Mouse (Mus musculus): ENCODE results near the gene 2900011O08Rik.
"Not testable (repeated sequence)": the region's sequence is repeated elsewhere in the genome, so short reads cannot be mapped to it uniquely, and the experiment has no call there.

The 2900011O08Rik gene

DNA sequence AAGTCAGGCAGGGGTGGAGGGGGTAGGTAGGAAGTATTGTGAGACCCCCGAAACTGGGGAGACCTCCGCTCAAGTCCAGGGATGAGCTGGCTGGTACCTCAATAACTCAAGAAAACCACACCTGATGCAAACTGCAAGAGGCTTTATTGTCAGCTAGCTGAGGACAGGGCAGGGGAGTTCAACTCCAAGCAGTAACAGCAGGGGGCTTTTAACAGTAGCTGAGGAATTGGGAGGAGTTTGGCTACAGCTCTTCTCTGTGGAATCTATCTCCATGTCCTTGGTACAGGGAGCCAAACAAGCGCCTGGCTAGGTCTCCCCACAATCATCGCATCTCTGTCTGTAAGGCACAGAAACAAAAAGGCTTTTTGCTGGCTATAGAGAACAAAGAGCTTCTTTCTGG is 80.2 kb downstream of the 2900011O08Rik start:
- not testable (repeated sequence) for DNase-seq (ENCODE audit: low read depth, low spot score)

DNA sequence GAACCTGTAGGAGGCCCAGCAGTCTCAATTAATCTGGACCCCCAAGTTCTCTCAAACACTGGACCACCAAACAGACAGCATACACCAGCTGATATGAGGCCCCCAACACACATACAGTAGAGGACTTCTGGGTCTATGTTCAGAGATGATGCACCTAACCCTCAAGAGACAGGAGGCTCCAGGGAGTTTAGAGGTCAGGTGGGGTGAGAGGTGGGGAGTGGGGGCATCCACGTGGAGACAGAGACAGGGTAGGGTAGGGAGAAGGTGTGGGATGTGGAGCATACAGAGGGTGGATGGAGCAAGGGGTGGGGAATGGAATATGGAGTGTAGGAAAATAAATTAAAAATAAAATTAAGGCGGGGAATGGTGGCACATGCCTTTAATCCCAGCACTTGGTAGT is 82.3 kb downstream of the 2900011O08Rik start:
- DNase-seq (ENCODE audit: low read depth, low spot score), result not testable (repeated sequence)

DNA sequence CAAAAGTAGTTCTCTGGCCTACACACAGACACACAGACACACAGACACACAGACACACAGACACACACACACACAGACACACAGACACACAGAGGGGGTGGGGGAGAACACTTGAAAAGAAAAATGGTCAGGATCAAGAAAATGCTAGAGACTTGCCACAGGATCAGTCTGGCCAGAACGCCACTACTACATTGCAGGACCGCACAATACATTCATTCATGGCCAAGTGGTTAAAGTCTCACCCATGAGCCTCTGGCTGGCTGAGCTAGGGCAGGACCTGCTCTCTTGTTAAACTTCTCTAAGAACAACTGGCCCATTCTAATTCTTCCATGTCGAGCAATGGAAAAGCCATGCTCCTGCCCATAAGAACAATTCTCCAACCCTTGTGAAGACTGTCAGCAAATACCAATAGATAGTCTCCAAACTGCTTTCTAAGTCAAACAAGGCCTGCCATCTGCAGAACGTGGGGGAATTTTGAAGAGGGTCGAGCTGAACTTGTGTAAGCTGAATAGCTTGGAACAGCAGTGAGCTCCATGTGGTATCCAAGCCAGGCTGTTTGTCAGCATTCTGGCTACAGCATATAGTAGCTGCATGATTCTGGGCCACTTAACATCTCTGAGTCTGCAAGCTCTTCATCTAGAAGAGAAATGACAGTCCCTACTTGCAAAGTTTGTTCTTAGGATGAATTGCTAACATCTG is 84.2 kb downstream of the 2900011O08Rik start:
- DNase-seq (ENCODE audit: low read depth, low spot score), result no peak

DNA sequence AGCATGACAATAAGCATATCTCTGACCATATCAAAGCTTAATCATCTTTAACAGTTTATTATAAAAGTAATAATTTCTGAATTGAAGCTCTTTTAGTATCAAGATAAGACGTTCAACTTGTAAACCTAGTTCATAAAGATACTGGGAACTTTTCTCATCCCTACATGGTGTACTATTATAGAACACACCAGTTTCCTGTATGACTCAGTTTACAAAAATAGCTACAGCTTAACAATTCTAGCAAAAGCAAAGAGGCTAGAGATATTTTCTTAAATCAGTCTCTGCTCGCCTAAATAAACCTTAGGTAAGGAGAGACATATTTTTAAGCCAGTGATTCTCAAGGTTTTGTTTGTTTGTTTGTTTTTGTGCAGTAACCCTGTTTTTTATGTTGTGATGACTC is 96.5 kb downstream of the 2900011O08Rik start:
- DNase-seq (ENCODE audit: low read depth, low spot score), result no peak

DNA sequence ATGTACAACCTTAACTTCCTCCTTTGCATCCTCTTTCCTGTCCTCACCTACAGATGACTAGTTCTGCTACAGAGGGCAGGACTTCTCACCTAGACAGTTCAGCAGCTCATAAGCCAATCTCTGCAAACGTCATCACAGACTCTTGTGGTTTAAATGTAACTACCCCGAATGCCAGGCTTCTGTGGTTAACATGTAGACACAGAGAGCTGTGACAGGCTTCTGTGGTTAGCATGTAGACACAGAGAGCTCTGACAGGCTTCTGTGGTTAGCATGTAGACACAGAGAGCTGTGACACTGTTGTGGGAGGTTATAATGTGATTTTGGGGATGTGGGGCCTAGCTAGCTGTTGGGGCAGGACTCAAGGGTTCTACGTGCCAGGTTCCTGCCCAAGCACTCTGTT is 101.8 kb downstream of the 2900011O08Rik start:
- no peak for DNase-seq (ENCODE audit: low read depth, low spot score)

DNA sequence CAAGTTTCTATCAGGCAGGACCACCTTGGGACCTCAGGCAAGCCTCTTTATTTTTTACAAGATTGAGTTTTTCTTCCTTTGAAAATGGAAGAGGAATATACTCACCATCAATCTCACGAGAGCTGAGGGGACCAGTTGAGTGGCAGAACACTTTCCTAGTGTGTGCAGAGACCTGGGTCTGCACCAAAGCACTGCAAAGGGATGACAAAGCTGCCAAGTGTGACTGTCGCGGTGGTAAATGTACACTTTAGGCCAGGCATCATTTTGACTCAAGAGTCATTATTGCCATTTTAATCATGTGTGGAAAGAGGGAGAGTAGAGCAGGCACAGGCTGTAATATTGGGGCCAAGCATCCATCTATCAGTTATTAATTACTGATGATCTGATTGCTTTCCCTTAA is 102.9 kb downstream of the 2900011O08Rik start:
- no peak for DNase-seq (ENCODE audit: low read depth, low spot score)

DNA sequence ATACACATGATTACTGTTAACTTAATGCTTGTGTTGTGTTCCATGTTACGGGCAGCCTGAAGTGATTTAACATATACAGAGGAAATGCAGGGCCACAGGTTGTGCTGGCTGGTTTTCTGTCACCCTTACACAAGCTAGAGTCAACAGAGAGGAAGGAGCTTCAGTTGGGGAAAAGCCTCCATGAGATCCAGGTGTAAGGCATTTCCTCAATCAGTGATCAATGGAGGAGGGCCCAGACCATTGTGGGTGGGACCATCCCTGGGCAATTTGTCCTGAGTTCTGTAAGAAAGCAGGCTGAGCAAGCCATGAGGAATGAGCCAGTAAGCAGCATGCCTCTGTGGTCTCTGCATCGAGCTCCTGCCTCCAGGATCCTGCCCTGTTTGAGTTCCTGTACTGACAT is 105.4 kb downstream of the 2900011O08Rik start:
- DNase-seq (ENCODE audit: low read depth, low spot score), result no peak

DNA sequence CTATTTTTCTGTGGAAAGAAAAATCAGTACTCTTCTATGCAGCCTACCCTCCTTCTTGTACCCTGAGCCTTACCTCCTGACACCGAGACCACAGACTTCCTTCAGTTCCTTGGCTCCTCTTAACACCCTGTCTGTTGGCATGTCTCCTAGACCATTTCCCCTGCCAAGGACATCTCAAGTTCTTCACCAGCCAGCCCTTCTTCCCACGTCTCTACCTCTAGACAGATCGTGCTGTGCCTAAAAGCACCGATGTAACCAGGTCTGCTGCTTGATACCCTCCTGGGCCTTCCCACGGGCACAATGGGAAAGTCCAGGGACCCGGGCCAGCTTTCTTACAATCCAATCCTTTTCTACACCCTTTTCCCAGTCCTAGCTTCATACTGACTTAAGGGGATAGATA is 119.5 kb downstream of the 2900011O08Rik start:
- no peak for DNase-seq (ENCODE audit: low read depth, low spot score)

DNA sequence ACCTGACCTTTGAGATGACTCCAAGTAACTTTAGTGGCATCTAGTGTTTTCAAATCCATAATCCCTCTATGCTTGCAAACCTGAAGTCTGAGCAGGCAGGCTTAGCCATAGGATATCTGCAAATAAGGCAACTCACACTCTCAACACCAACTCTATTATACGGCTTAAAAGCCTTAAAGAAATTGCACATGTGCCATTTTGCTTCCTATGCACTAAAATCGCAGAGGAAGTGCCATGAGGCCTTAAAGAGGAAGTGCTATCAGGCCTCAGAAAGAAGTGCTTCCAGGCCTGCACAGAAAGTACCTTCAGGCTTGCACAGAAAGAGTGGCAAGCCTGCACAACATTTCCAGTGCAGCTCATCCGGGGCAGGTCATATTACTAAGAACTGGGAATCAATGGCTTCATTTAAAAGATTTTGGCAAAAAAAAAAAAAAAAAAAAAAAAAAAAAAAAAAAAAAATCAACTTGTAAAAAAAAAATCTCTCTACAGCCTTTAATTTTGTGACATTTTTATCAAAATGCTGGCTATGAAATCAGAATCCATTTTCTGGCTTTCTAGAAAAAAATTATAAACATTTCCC is 123.3 kb downstream of the 2900011O08Rik start:
- no peak for DNase-seq (ENCODE audit: low read depth, low spot score)

DNA sequence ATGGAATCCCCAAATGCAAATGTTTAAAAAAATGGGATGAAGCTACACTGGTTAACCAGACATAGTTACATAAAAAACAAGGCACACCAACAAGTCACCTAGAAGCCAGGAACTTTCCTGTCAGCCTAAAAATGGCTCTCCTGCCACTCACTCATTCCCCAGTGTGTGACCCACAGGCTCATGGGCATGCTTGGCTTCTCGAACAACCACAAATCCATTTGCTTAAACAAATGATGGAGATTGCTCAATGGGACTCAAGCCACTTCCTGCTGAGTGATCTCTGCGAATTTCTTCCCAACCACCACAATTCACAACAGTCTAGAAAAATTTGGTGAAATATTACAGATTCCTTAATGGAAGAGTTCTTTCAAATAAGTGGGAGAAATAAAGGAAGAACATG is 124.5 kb downstream of the 2900011O08Rik start:
- no peak for DNase-seq (ENCODE audit: low read depth, low spot score)

DNA sequence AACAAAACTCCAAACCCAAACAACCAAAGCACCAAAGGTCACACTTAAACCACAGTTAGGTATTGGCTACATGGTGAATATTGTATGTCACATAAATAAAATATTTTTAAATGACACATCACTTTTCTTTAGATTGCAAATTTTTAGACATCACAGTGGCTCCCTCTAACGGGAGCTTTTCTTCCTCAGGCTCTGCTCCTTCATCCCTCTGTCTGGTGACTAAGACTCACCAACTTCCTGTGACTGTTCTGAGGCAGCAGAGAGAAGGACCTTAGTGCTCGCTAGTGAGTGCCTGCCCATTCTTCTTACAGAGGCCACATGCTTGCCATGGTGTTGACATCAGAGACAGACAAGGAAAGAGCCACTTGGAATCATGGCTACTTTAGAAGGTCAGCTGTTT is 125.7 kb downstream of the 2900011O08Rik start:
- no peak for DNase-seq (ENCODE audit: low read depth, low spot score)

DNA sequence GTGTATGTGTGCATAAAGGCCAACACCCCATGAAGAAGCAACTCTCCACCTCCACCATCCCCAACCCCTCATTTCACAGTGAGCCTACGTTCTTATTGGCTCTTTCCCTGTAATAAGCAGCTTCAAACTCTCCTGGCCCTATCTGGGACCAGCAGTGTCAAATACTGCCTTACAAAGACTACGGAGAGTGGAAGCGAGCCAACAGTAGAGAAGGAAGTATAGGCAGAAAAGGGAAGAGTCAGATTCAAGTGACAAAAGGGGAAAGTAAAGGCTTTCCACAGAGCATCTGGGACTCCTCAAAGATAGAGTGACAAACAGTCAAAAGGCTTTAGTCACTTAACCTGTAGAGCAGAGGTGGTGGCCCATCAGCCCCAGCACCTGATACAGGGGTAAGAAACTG is 126.3 kb downstream of the 2900011O08Rik start:
- DNase-seq (ENCODE audit: low read depth, low spot score), result no peak

DNA sequence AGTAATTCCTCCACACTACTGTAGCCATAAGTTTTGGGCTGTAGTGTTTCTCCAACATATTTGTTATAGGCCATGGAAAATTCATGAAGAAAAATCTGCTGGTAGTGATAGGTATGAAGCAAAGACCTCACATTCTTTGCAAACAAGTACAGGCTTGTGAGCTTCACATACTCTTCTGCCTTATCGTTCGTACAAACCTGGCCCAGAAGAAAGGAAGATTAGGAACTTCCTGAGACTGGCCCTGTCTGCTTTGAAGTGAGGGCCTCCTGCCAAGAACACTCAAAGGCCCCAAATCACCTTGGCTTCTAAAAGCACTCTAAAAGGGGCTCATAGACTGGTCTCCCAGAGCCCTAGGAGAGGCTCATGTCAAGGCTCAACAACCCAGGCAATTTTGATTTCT is 130.9 kb downstream of the 2900011O08Rik start:
- no peak for DNase-seq (ENCODE audit: low read depth, low spot score)

DNA sequence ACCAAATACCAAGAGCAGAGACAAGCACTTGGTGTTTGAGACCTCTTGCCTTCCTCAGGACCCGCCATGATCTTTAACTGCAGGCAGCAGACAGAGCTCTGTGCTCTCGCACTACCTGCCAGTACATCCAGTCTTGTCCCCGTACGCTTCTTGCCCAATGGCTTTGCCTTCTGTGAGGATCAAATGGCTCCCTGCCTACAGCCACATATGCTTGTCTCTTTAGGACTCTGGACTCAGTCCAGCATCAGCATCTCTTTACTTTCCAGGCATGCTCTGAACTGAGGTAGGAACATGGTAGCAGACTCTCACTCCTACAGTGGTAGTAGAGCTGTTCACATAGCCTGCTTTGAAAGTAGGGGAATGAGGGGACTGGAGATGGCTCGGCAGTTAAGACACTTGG is 134.5 kb downstream of the 2900011O08Rik start:
- DNase-seq (ENCODE audit: low read depth, low spot score), result no peak

DNA sequence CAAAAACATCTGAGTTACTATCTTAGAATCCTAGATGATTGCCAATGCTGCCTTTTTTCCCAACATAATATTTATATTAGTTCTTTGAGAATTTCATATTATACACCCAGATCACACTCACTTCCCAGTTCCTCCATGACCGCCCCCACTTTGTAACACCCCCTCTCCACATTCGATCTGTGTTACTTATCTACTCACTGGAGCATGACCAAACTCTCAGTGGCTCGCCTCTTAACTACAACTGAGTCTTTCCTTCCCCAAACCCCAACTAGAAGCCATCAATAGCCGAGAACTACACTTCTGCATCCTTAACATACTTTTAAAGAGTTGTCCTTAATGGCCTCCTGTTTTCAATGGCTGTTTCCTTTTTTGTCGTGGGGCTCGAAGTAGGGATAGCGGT is 135.2 kb downstream of the 2900011O08Rik start:
- DNase-seq (ENCODE audit: low read depth, low spot score), result no peak

DNA sequence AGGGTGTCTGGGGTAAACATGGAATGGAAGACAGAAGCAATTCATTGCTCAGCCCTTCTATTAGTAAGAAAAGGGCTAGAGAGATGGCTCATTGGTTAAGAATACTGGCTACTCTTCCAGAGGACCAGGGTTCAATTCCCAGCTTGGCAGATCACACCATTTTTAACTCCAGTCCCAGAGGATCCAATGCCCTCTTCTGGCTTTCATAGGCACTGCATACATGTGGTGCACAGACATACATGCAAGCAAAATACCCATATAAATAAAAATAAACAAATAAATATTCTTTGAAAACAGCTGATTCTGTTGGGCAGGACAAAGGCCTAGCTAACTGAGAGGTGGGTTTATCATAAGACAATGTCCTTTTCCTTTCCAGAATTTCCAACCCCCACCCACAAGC is 136.2 kb downstream of the 2900011O08Rik start:
- DNase-seq (ENCODE audit: low read depth, low spot score), result no peak

DNA sequence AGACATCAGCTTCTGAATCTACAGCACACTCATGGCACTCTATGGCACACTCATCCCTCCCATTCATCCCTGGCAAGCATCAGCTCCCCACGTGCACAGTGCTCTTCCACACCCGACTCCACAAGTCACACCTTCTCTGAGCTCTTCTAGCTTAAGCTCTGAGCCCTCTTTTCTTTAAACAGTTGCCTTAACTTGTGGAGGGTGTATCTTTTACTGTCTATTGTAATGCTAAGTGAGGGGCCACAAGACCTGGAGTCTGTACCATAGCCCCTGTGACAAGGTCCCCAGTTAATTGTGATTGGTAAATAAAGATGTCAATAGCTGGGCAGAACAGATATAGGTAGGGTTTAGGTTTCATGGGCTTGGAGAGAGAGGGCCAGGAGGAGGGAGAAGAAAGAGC is 137.5 kb downstream of the 2900011O08Rik start:
- DNase-seq (ENCODE audit: low read depth, low spot score), result no peak

DNA sequence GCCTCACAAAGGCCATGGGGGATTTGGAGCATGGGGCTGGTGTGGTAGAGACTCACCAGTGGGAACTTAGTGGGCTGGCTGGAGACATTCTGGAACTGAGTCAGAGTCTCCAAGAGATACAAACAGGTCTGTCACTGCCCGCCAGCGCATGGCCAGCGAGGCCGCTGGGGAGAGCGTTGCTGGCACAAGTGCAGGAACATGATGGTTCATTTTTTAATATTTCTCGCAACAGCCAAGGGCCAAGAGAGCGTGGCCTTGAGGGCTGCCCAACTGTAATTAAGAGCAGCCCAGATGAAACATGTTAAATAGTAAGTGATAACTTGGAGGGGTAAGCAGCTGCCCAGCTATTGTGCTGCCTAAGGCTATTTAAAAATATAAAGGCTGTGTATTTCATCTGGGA is 138.3 kb downstream of the 2900011O08Rik start:
- no peak for DNase-seq (ENCODE audit: low read depth, low spot score)

DNA sequence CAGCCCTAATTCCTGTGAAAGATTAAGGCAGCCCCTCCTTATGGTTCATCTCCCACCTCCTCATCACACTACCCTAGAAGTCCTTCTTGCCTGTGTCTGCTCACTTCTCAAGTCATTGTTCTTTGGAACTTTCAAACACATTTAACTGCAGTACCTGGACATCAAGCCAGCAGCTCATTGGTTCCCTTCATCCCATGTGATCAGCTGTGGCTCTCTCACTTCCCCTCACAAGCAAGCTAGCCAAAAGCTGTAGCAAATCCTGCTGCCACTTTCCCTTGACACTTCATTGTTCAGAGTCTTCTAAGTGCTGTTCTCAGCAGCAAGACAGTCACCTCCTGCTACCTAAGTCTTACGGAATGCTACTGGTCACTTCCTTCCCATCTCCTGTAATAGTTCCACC is 138.8 kb downstream of the 2900011O08Rik start:
- DNase-seq (ENCODE audit: low read depth, low spot score), result no peak

DNA sequence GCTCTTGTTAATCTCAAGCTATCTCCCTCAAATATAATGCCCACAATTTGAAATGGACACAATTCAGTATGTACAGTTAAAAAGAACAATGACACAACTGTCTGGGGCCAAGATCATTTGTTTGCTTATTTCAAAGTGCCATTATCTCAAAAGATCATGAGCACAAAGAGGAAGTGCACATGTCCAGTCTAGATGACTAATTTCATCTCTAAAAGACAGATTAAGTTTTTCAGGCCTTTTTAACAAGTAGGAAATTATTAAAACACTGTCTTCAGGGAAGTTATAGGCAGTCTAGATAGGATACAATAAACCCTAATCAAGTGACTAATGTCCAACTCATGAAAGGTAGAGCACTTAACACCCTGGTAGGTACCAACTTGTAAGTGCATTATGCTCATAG is 142.6 kb downstream of the 2900011O08Rik start:
- DNase-seq (ENCODE audit: low read depth, low spot score), result no peak

DNA sequence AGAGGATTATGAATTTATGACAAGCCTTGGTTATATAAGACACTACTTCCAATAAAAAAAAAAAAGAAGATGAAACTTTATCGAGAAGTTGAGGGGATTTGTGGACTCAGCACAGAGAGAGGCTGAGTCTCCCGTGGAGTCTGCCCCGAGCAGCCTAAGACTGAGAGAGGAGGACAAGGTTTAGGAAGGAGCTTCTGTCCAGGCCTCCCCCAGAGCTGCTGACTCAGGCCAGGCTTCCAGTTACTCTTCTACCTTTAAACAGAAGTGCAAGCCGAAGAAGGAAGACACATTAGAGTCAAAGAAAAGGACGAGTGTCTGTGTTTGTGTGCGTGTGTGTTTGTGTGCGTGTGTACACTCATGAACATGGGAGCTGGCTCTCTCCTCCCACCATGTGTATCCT is 144.4 kb downstream of the 2900011O08Rik start:
- no peak for DNase-seq (ENCODE audit: low read depth, low spot score)

DNA sequence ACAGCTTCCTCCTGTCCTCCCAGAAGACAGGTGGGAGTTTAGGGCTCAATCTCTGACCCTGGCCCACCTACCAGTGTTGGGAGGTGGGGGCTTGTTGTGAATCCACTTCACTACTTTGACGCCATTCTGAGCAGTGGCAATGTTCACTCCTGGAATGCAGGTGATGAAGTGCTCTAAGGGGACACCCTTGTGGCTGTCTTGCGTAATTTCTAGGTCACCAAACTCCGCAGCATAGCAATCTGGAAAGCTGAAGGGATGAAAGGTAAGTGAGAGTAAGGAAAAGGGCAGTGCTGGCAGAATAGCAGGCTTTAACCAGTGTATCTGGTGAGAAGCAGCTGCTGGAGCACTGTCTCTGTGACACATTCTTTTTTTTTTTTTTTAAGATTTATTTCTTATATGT is 145.0 kb downstream of the 2900011O08Rik start:
- no peak for DNase-seq (ENCODE audit: low read depth, low spot score)

DNA sequence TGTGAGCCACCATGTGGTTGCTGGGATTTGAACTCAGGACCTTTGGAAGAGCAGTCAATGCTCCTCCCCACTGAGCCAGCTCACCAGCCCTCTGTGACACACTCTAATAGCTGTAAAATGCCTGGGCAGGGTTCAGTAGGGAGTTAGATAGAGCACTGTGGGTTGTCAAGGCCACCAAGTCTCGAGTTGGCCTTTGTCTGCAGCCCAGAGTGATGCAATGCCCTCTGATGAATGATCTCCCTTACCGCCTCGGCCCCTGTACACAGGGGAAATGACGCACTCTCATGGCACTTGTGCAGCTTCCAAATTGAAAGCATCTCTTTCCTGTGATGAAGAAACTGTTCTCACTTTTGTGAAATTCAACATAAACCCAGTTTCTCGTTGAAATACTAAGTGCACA is 145.4 kb downstream of the 2900011O08Rik start:
- no peak for DNase-seq (ENCODE audit: low read depth, low spot score)

DNA sequence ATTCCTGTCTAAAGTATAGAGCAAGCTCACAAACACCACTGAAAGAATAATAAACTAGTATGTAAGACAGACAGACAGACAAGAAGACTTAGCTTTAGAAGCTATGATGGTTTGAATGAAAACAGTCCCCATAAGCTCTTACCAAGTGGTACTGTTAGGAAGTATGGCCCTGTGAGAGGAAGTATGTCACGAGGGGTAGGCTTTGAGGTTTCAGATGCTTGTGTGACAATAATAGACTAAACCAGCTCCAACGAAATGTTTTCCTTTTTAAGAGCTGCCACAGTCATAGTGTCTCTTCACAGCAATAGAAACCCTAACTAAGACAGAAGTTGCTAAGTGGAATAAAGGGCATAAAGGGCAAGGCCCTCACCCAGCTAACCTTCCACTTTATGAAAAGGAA is 148.6 kb downstream of the 2900011O08Rik start:
- no peak for DNase-seq (ENCODE audit: low read depth, low spot score)

Measured in retina, adult 2 months (tissue).